Mouse (Mus musculus) neural tube, embryonic 13.5 days (tissue): ENCODE measurements at regions not wholly inside any gene's neighbourhood (a gene's known extent, or its start where the extent isn't known, plus 50 kb on each side); places are given as distances from the start of the nearest gene placed in this dataset.

Experiments
- ATAC-seq: fragments of 200-750 bp; cut with Nextera tagmentation; 2 replicates; pipeline ENCODE4 v1.8.0; 2017; ENCODE audit warnings: low read depth, mild to moderate bottlenecking, moderate TSS enrichment, moderate library complexity
- H3K27ac ChIP-seq: fragments of 300-500 bp; sonication (generic); replicated peaks from 2 replicates; pipeline ENCODE4 v1.5.1; 2015; ENCODE audit warnings: moderate library complexity, mild to moderate bottlenecking, inconsistent platforms
- H3K27me3 ChIP-seq: fragments of 300-500 bp; sonication (generic); 2 replicates; pipeline ENCODE4 v1.6.1; 2015; ENCODE audit warnings: mild to moderate bottlenecking, inconsistent platforms
- H3K36me3 ChIP-seq: fragments of 300-500 bp; sonication (generic); 2 replicates; pipeline ENCODE4 v1.6.1; 2015; ENCODE audit warnings: mild to moderate bottlenecking, inconsistent platforms
- H3K4me1 ChIP-seq: fragments of 300-500 bp; sonication (generic); replicated peaks from 2 replicates; pipeline ENCODE4 v1.6.1; 2015; ENCODE audit warnings: inconsistent platforms
- H3K4me2 ChIP-seq: fragments of 300-500 bp; sonication (generic); 2 replicates; pipeline ENCODE4 v1.6.1; 2015; ENCODE audit warnings: inconsistent platforms, mild to moderate bottlenecking, moderate library complexity
- H3K4me3 ChIP-seq: fragments of 300-500 bp; sonication (generic); 2 replicates; pipeline ENCODE4 v1.5.1; 2015; ENCODE audit warnings: mild to moderate bottlenecking, inconsistent platforms
- H3K9ac ChIP-seq: fragments of 300-500 bp; sonication (generic); 2 replicates; pipeline ENCODE4 v1.6.1; 2015; ENCODE audit warnings: moderate library complexity, mild to moderate bottlenecking, inconsistent platforms
- H3K9me3 ChIP-seq: fragments of 300-500 bp; sonication (generic); 2 replicates; pipeline ENCODE4 v1.6.1; 2016; ENCODE audit warnings: inconsistent platforms
- WGBS: fragments of 180-500 bp; shearing (Covaris S2); methylation state at CpG from one replicate; pipeline ENCODE4 v1.1.7; 2015; 5-methylcytosine and 5-hydroxymethylcytosine counted together

GRCm38 (mm10) chr10:46185763-46186458, 608.3 kb downstream of the Hace1 start:
- H3K4me2 ChIP-seq: no peak overlapping the region
- WGBS: 83% methylated on average over 4 of the region's 4 CpGs
- no peak overlapping the region for H3K27ac ChIP-seq
- no peak overlapping the region for H3K4me3 ChIP-seq
- H3K36me3 ChIP-seq: no peaks in the 10 kb centered on the region
- H3K27me3 ChIP-seq: no peaks in the 10 kb centered on the region
- H3K9ac ChIP-seq: no peak overlapping the region
- no peaks in the 10 kb centered on the region for H3K9me3 ChIP-seq
- H3K4me1 ChIP-seq: no peaks in the 10 kb centered on the region
- no peak for ATAC-seq

GRCm38 (mm10) chr10:46194143-46194542, 616.5 kb downstream of the Hace1 start:
- no peak overlapping the region for H3K4me3 ChIP-seq
- no peak overlapping the region for H3K4me2 ChIP-seq
- no peak overlapping the region for H3K27ac ChIP-seq
- no peaks in the 10 kb centered on the region for H3K36me3 ChIP-seq
- ATAC-seq: no peak
- H3K9ac ChIP-seq: no peak overlapping the region
- H3K4me1 ChIP-seq: no peaks in the 10 kb centered on the region
- H3K9me3 ChIP-seq: no peaks in the 10 kb centered on the region
- H3K27me3 ChIP-seq: no peaks in the 10 kb centered on the region

GRCm38 (mm10) chr10:46226837-46227402, 649.3 kb downstream of the Hace1 start:
- peaks cover 29% of the 10 kb centered on the region for H3K4me1 ChIP-seq
- 55% methylated on average over 7 of the region's 7 CpGs for WGBS
- peak overlapping the region; percentile 72 for H3K27ac ChIP-seq
- H3K36me3 ChIP-seq: no peaks in the 10 kb centered on the region
- H3K9me3 ChIP-seq: no peaks in the 10 kb centered on the region
- H3K4me3 ChIP-seq: no peak overlapping the region
- ATAC-seq: no peak
- no peaks in the 10 kb centered on the region for H3K27me3 ChIP-seq
- no peak overlapping the region for H3K4me2 ChIP-seq
- H3K9ac ChIP-seq: no peak overlapping the region

GRCm38 (mm10) chr10:46229608-46230007, 652.0 kb downstream of the Hace1 start:
- H3K36me3 ChIP-seq: no peaks in the 10 kb centered on the region
- no peaks in the 10 kb centered on the region for H3K27me3 ChIP-seq
- no peak overlapping the region for H3K9ac ChIP-seq
- H3K4me1 ChIP-seq: peaks cover 29% of the 10 kb centered on the region
- no peak overlapping the region; the same call in 1 of the 2 replicates for H3K27ac ChIP-seq
- H3K9me3 ChIP-seq: no peaks in the 10 kb centered on the region
- 24% methylated on average over 4 of the region's 4 CpGs for WGBS
- H3K4me2 ChIP-seq: no peak overlapping the region
- ATAC-seq: peak; percentile 85
- no peak overlapping the region for H3K4me3 ChIP-seq

GRCm38 (mm10) chr10:46235581-46235980, 658.0 kb downstream of the Hace1 start:
- H3K27ac ChIP-seq: no peak overlapping the region
- WGBS: 60% methylated on average over 2 of the region's 2 CpGs
- H3K9me3 ChIP-seq: no peaks in the 10 kb centered on the region
- no peaks in the 10 kb centered on the region for H3K4me1 ChIP-seq
- H3K4me2 ChIP-seq: no peak overlapping the region
- no peaks in the 10 kb centered on the region for H3K27me3 ChIP-seq
- no peaks in the 10 kb centered on the region for H3K36me3 ChIP-seq
- no peak for ATAC-seq
- H3K4me3 ChIP-seq: no peak overlapping the region
- no peak overlapping the region for H3K9ac ChIP-seq

- no peak overlapping the region for H3K4me3 ChIP-seq
- H3K4me1 ChIP-seq: no peaks in the 10 kb centered on the region; the same call in 1 of the 2 replicates
- H3K27ac ChIP-seq: no peak overlapping the region
- no peaks in the 10 kb centered on the region for H3K36me3 ChIP-seq
- no peak for ATAC-seq
- 64% methylated on average over 1 of the region's 1 CpGs for WGBS
- H3K9ac ChIP-seq: no peak overlapping the region
- no peak overlapping the region for H3K4me2 ChIP-seq
- no peaks in the 10 kb centered on the region for H3K9me3 ChIP-seq
- H3K27me3 ChIP-seq: no peaks in the 10 kb centered on the region
These were observed 677.9 kb downstream of the Hace1 start for GRCm38 (mm10) chr10:46255575-46255974.

GRCm38 (mm10) chr10:46269710-46270109, 692.1 kb downstream of the Hace1 start:
- no peak overlapping the region for H3K4me3 ChIP-seq
- H3K4me1 ChIP-seq: no peaks in the 10 kb centered on the region
- no peak for ATAC-seq
- H3K27me3 ChIP-seq: no peaks in the 10 kb centered on the region
- no peaks in the 10 kb centered on the region for H3K36me3 ChIP-seq
- H3K9me3 ChIP-seq: no peaks in the 10 kb centered on the region
- H3K9ac ChIP-seq: no peak overlapping the region
- 87% methylated on average over 1 of the region's 1 CpGs for WGBS
- H3K27ac ChIP-seq: no peak overlapping the region
- H3K4me2 ChIP-seq: no peak overlapping the region

GRCm38 (mm10) chr10:46273846-46274245, 696.2 kb downstream of the Hace1 start:
- Histone ChIP-seq H3K27me3 (no peaks in the 10 kb centered on the region), H3K9ac (no peak overlapping the region), H3K9me3 (no peaks in the 10 kb centered on the region), H3K4me2 (no peak overlapping the region), H3K4me3 (no peak overlapping the region), H3K4me1 (no peaks in the 10 kb centered on the region), H3K27ac (no peak overlapping the region), H3K36me3 (no peaks in the 10 kb centered on the region)
- ATAC-seq: no peak
- WGBS: 80% methylated on average over 1 of the region's 1 CpGs

GRCm38 (mm10) chr10:46294290-46294689, 716.7 kb downstream of the Hace1 start:
- Histone ChIP-seq H3K27ac (no peak overlapping the region), H3K4me3 (no peak overlapping the region), H3K36me3 (no peaks in the 10 kb centered on the region), H3K4me2 (no peak overlapping the region), H3K9me3 (no peaks in the 10 kb centered on the region), H3K4me1 (no peaks in the 10 kb centered on the region), H3K27me3 (no peaks in the 10 kb centered on the region), H3K9ac (no peak overlapping the region)
- ATAC-seq: no peak
- WGBS: 85% methylated on average over 5 of the region's 5 CpGs

- no peaks in the 10 kb centered on the region for H3K27me3 ChIP-seq
- no peak overlapping the region for H3K4me2 ChIP-seq
- H3K9ac ChIP-seq: no peak overlapping the region
- H3K36me3 ChIP-seq: no peaks in the 10 kb centered on the region
- no peaks in the 10 kb centered on the region for H3K4me1 ChIP-seq
- WGBS: 65% methylated on average over 5 of the region's 5 CpGs
- H3K4me3 ChIP-seq: no peak overlapping the region
- no peak overlapping the region for H3K27ac ChIP-seq
- H3K9me3 ChIP-seq: no peaks in the 10 kb centered on the region
- no peak for ATAC-seq
These were observed 720.7 kb downstream of the Hace1 start for GRCm38 (mm10) chr10:46298352-46298751.

- Histone ChIP-seq H3K4me3 (no peak overlapping the region), H3K36me3 (no peaks in the 10 kb centered on the region), H3K9me3 (no peaks in the 10 kb centered on the region), H3K4me1 (no peaks in the 10 kb centered on the region), H3K9ac (no peak overlapping the region), H3K4me2 (no peak overlapping the region), H3K27ac (no peak overlapping the region), H3K27me3 (no peaks in the 10 kb centered on the region)
- ATAC-seq: no peak
- WGBS: 43% methylated on average over 3 of the region's 3 CpGs
These were observed 721.9 kb downstream of the Hace1 start for GRCm38 (mm10) chr10:46299521-46299920.

- no peak overlapping the region for H3K9ac ChIP-seq
- no peak overlapping the region for H3K4me2 ChIP-seq
- no peak for ATAC-seq
- H3K4me1 ChIP-seq: no peaks in the 10 kb centered on the region
- H3K4me3 ChIP-seq: no peak overlapping the region
- no peak overlapping the region for H3K27ac ChIP-seq
- H3K36me3 ChIP-seq: no peaks in the 10 kb centered on the region
- no peaks in the 10 kb centered on the region for H3K9me3 ChIP-seq
- 90% methylated on average over 5 of the region's 5 CpGs for WGBS
- no peaks in the 10 kb centered on the region for H3K27me3 ChIP-seq
These were observed 742.9 kb downstream of the Hace1 start for GRCm38 (mm10) chr10:46320328-46321038.
